Mouse (Mus musculus): ENCODE measurements around the gene Tuba1a.

DNA sequence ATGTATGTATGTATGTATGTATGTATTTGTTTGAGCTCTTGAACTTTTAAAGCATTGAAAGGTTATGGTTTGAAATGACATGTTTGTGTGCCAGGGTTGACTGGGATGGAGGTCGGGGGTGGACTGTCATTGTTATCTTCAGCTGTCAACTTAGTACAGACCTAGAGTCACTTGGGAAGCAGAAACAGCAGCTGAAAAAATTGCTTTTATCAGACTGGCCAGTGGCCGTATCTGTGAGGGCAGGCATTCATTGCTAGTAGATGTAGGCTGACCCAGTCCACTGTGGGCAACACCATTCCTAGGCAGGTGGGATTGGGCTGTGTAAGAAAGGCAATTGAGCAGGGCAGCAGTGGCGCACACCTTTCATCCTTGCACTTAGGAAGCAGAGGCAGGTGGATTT lies 6.0 kb upstream of the Tuba1a start:
- no peak for TF ChIP-seq CTCF (IDR thresholded peaks at IDR 0.05; ENCODE audit: low read depth)
- no peak for TF ChIP-seq EP300 (optimal IDR thresholded peaks at IDR 0.05)

Measured in stomach, postnatal 0 days (tissue).